Mouse (Mus musculus) heart, adult 2 months (tissue): Measurements from ENCODE around the gene Pklr.
A peak's percentile ranks its signal among the peaks of the same experiment; 100 is the strongest.

Experiments
- CTCF ChIP-seq: fragments of 200-600 bp; IDR thresholded peaks from 2 replicates; pipeline ENCODE4 v1.8.1; 2022; ENCODE audit warnings: antibody characterized with exemption, mild to moderate bottlenecking, moderate library complexity
- POLR2A ChIP-seq: fragments of 200-500 bp; IDR thresholded peaks from 2 replicates; pipeline ENCODE4 v1.6.1; 2011; ENCODE audit warnings: mild to moderate bottlenecking, low read depth, low read length, control low read depth; ENCODE audit not compliant: insufficient read depth

DNA sequence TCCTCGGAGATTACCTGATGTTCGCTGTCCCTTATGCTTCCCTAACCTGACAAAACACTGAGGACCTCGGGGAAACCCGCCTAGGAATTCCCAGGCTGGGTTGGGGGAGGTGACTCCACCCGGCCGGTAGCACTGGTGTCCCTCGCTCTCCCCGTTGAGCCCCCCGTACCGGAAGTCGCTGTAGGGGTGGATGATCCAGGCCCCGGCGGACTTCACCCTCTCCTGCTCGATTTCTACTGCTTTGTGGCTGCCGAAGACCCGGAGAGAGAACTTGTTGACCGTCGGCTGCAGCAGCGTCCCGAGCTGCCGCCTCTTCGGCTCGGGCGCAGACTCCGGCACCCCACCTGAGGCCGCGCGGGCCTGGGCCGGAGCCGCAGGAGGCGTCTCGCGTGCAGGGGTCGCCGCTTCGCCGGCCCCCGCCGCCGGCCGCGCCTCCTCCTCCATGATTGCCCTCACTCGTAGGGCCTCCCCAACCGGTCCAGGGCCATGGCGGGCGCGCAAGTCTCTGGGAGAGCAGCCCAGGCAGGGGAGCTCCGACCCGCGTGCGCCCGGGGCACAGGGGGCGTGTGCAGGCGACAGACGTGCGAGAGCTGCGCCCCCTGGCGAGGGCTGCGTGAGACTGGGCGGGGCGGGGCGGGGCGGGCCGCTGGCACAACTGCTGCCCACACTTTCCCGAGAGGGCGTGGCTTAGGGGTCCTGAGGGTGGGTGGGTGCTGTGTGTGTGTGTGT is 23.8 kb downstream of the Pklr start, which contains the start of gene Hcn3:
- TF ChIP-seq POLR2A (no peak), CTCF (peak; percentile 63)
